Mouse (Mus musculus): ENCODE measurements around the gene Tshr.

Gene Tshr

DNA sequence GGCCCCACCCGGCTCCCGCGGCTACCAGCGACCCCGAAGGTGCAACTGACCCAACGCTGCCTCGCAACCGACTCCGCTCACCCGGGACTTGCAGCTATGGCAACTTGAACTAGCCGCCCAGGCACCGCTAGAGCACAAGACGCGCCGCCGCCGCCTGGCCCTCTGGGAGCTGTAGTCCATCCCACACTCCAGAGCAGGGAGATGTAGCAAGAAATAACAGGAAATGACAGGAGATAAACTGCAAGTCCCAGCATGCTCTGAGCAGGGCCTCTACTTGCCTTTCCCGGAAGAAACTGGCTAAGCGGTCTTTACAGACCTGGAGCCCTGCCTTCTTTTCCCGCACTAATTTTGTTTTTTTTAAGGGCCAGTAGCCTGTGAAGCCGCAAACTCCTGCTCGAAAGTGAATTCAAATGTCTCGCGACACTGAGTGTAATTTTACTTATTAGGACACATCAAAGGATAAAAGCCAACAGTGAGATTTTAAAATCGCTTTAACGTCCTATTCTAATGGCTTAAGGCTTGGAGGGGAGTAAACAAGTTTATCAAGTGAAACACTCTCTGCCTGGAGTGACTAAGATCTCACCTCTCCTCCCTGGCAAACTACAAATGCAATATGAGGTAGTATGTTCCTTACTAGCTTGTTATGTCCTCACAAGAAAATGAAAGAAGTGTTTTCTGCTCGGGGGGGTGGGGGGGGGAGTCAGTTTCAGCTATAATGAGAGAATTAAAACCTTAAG lies at the start of gene Tshr, which contains the start of gene Cep128:
TSS of gene Tshr (plus strand) at position 283 of the 737 bp plus-strand sequence.
TSS of gene Cep128 (minus strand) at position 129 of the 737 bp plus-strand sequence.
- DNase-seq (ENCODE audit: low read depth, low spot score) = peak; percentile 97

DNA sequence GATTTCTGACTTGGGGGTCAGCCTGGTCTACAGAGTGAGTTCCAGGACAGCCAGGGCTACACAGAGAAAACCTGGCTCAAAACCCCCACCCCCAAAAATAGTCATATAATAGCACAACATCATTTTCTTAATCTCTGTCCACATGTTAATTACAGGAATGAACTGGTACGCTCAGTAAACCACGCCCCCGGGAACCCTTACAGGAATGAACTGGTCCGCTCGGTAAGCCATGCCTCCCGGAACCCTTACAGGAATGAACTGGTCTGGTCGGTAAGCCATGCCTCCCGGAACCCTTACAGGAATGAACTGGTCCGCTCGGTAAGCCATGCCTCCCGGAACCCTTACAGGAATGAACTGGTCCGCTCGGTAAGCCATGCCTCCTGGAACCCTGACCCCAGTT lies 45.7 kb upstream of the Tshr start:
- DNase-seq (ENCODE audit: low read depth, low spot score) = peak; percentile 83

DNA sequence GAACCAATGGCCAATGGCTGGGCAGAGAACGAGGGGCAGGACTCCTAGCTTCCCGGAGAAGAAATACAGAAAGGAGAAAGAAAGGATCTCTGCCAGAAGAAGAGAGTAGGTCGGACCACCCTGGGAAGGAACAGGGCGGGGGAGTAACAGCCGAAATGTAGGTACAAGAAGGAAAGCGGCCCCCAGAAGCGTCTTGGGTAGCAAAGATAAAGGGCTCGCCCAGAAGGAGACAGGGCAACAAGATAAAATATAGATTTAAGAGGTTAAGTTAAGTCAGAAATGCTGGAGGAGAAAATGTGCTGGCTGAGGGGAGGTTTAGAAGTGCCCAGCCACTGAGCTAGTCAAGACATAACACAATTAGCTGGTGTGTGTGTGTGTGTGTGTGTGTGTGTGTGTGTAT lies 30.6 kb upstream of the Tshr start:
- no peak for DNase-seq (ENCODE audit: low read depth, low spot score)

DNA sequence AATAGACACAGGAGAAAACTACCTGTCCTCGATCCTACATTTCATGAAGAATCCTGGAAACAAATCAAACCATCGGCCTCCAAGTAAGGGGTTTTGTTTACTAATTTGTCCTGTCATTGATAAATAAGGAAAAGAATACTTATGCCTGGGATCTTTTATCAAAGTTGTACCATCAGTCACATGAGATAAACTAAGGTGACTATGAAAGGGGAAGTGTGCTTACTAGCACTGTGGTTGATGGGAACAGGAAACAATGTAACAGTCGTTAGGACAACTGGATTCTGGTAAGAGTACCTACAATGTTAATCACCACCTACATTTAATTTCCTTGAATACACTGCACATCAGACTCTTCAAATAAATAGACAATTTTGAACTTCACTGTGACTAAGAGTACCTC lies 15.2 kb upstream of the Tshr start:
- no peak for DNase-seq (ENCODE audit: low read depth, low spot score)

DNA sequence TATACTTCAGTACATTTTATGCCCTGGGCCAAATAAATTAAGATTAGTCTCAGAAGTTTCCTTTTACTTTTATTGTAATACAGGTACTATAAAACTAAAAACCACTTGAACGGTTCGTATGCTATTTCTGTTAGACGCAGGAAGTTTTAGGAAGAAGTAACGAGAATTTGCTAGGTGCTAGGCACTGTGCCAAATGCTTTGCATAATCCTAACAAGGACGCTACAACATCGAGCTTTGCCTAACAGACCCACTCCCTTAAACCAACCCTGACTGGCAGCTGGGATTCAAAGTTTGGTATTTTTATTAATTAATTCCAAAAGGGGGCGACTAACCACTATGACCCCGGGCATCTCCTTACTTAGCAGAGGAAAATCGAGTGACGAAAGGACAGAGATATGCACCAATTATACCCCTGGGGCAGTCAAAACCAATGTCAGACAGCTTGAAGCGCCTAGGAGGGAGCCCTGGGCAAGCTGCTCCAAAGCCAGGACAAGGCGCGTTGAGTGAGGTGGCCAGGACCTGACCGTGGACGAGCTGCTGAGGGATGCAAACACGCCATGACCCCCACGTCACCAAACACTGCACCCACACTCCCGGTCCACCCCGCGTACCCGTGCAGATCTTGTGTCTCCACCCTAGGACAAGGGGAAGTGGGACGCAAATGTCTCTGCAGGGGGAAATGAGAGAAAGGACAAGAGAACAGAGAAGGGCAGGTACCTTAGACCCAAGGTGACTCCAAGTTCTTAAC lies 673 bp upstream of the Tshr start:
- DNase-seq (ENCODE audit: low read depth, low spot score) = peak; percentile 8

DNA sequence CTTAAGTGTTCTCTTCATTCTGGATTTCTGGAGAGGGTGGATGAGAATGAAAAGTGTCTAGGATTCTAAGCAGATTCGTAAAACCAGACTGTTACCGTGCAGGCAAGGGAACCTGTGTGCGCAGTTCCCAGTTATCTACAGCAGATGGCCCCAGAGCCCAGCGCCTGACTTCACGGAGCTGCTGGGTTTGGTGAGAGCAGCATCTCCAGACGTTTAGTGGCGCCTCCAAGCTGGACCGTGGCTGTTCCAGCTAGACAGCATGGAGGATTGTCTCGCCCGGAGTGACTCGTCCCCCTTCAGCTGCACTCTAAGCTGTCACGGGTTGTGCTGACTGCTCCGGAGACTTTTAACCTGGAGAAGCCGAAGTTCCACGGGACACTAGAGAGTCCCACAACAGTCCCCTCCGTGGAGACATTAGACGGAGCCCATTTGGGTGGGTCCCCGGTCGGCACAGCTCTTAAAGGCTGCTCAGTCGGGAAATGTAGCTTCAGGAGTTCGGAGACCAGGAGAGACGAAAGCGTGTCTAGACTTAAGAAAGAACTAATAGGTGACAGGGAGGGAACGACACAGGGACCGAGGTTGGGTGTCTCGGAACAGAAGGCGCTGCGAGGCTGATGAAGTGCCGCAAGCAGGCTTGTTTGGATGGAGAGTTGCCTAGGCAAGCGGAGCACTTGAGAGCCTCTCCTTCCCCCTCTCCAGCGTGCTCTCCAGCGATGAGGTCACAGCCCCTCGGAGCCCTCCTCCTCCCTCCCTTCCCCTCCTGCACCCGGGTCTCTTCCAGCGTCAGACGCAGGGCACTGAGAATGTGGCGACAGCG lies 16.1 kb downstream of the Tshr start:
- peak; percentile 87 for DNase-seq (ENCODE audit: low read depth, low spot score)

DNA sequence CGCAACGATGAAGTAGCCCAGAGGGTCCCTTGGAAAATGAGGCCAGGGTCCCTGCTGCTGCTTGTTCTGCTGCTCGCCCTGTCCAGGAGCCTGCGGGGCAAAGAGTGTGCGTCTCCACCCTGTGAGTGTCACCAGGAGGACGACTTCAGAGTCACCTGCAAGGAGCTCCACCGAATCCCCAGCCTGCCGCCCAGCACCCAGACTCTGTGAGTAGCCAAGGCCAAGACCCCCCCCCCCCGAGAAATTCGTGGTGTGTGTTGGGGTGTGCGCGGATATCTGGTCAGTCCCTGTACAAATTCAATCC lies 16.6 kb downstream of the Tshr start:
- no peak for DNase-seq (ENCODE audit: low read depth, low spot score)

DNA sequence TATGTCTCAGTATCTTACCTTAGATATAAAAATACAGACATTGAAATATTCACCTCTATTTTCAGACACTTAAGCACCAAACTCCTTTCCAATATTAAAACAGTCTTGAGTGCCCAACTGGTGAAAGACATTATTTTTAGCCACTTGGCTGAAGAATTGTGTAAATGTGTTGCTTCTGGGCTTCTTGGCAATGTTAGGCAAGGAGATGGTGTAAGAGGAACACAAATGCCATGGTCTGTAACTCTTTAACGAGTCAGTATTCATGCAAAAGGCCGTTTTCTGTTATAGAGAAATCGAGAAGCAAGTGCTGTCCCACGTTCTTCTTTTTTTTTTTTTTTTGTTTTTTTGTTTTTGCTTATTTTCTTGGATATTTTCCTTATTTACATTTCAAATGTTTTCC lies 25.9 kb downstream of the Tshr start:
- DNase-seq (ENCODE audit: low read depth, low spot score) = no peak

DNA sequence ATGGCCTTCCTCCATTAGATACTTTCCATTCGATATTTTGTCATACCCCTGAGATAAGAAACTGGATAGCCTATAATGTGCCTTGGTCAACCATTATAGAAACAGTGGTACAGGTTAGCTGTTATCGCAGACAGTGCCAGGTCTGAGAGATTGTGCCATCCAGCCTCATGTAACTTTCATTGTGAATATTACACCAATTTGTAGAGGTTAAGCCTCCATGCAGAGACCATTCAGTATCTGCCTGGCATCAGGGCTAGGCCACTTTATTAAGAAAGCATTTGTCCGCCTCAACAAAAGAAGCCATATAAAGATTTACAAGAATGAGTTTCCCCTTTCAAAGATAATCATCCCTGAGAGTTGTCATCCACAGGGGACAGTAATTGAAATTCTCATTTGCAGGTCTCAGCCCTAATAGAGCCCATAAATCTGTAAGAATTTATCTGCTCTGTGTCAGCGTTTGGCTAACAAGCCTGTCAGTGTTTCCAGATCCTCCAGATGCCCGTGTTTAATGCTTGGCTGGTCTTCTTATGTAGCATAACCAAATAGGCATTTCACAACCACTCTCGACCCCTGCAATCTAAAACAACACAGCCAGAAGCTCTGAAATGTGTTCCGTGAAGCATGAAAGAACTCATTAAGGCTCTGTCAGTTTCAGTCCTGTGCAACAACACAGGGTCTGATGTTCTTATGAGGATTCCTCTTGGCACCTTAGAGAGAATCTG lies 28.3 kb downstream of the Tshr start:
- no peak for DNase-seq (ENCODE audit: low read depth, low spot score)

DNA sequence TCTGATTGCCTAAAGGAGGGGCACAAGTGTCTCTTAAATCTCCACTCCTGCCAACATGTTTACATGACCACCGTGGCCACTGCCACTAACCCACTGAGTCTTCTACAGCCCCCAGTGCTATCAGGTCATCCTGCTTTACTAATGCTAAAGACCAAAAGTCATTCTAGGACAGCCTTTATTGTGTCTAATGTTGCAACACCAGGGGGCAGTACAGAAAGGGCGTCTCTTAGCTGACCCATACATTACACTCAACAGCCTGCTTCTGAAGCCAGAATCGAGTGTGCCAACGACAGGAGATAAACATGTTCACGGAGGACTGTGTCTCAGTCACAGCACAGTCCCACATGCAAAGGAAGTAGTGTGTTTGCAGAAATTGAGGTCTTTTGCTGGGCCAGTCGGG lies 30.7 kb downstream of the Tshr start:
- DNase-seq (ENCODE audit: low read depth, low spot score) = peak; percentile 17

DNA sequence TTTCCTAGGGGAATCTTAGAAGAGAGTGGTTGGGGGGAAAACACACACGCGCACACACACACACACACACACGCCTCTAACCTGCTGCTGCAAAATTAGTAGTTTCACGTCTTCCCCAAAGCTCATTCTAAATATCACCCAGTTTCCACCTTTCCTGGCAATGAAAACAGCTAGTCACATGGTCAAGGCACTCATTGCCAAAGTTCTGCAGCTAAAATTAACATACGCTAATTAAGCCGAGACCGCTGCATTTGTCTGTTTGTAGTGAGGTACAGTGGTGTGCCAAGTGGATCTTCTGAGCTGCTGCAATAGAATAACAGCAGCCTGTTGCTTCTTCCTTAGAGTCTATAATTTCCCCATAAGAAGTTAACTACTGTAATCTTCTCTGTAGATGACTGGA lies 32.5 kb downstream of the Tshr start:
- no peak for DNase-seq (ENCODE audit: low read depth, low spot score)

DNA sequence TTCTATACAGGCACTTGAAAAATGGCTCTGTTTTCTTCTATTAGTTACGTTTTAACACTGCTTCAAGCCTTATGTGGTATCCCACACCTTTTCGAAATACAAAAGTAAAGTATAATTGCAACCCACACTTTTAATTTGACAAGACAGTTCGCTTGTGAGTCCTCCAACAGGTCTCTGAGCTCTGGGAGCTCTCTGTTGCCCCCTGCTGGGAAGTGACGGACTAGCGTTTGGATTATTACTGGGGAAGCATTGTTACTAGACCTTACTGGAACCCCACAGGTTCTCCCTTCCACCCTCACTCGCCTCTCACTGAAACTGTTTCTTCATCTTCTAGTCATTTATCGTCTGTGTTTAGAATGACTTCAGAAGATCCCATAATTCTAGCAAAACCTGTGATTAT lies 34.4 kb downstream of the Tshr start:
- DNase-seq (ENCODE audit: low read depth, low spot score) = peak; percentile 72

DNA sequence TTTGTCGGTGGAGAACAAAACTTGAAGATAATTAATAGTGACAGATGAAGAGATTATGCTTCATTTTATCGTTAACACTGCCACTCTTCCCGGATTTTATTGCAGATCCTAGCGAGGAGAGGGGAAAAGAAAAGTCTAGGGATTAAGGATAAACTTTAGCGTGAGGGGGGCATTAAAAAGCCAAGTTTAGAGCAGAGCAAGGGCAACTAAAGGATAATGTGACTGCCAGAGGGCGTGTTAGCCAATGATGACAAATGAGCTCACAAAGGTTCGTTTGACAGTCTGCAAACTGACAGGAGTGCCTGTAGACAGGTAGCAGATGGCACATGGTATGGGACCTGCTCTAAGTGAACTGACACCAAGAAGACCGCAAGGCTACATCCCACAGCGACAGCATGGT lies 36.9 kb downstream of the Tshr start:
- DNase-seq (ENCODE audit: low read depth, low spot score) = no peak

DNA sequence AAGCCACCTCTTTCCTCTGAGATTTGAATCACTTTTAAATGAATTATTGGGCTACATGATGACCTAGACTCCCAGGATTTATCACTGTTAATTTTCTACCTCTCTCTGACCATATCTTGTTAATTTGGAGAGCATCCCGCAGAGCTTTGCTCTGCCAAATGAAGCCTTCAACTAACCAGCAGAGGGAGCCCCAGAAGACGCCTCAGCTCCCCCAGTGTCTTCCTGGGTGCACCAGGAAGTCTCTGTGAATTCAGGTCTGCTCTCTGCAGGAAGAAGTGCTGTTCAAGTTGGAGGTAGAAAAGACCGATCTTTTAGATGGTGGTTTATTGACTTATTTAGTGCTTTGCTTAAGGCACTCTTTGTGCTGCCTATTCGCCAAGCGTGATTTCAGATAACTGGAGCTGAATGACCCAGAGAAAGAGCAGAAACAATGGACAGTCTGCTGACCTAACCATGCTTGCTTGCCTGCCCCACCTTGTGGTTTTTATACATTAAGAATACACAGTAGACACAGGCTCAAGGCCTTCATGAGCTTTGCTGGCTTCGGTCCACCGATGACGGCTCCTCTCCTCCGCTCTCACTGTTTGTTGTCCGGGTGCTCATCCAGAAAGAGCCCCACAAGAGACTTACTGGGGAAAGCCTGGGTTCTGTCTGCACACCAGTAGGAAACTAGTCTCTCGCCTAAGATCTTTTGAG lies 38.9 kb downstream of the Tshr start:
- DNase-seq (ENCODE audit: low read depth, low spot score) = peak; percentile 55

DNA sequence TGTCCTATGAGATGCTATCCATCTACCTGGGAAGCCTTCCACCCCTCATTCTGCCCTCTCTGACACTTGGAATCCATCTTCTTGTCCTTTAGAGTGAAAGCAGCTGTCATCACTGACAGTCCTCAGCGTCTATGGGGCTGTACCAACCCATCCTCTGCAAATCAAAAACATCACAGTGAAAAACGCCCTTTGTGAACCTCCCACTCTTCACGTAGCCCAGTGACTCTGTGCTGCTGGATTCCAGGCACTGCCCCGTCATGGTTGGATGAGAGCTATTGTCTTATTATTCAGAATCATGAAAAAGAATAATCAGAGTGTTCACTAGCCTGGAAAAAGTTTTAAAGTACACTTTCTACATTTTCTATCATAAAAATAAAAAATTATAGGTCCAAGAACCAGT lies 42.1 kb downstream of the Tshr start:
- DNase-seq (ENCODE audit: low read depth, low spot score) = no peak

DNA sequence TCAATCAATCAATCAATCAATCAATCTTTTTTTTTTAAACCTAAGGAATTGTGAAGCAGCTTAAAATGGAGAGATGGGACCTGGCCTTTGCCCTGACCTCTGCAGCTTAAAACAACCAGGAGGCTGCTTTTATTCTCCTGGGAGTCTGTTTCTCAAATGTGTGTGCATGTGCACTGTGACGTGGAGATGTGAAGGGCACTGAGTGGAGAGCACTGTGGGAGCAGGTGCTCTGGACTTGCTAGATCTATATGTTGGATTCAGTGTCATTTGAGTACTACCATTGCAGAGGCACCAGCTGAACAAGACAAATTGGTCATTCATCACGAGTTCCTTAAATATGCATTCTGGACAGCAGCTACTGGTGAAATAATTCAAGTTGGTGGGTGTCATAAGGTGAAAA lies 42.8 kb downstream of the Tshr start:
- no peak for DNase-seq (ENCODE audit: low read depth, low spot score)

DNA sequence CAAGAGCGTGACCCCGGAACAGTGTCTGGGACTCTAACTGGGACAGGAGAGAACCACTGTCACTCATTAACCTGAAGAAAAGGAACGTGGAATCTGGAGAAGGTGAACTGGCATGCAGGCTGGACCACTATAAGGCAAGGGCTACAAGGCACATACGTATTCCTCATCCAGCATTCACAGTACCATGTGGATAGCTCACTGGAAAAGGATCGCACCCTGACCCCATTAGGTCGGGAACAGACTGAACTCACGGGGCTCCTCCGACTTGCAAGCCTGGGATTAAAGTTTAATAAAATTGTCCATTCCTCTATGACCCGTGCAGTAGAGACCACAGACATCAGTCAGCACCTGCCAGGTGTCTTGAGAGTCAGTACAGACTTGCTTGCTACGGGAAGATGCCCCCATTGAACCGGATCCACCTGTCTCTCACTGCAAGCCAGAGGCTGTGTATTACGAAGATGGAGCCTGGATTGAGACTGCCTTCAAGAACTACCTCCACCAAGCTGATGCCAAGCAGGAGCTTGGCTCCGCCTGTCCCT lies 97.9 kb downstream of the Tshr start:
- no peak for DNase-seq (ENCODE audit: low read depth, low spot score)

DNA sequence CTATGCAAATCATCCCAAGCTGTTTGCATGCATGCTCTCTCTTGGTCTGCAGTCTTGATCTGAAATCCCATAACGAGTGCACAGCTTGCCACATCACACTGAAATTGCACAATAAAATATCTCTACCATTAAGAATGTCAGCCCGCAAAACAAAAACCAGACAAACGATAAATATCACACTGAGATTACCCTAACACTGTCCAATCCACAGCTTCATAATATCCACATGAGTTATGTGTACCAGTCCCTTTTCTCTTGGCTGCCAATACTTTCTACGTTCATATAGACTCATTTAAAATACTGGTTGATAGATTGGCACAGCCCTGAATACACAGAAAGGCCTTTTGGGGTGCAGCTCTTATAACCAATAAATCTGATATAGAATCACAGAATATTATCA lies 102.0 kb downstream of the Tshr start:
- DNase-seq (ENCODE audit: low read depth, low spot score) = no peak

DNA sequence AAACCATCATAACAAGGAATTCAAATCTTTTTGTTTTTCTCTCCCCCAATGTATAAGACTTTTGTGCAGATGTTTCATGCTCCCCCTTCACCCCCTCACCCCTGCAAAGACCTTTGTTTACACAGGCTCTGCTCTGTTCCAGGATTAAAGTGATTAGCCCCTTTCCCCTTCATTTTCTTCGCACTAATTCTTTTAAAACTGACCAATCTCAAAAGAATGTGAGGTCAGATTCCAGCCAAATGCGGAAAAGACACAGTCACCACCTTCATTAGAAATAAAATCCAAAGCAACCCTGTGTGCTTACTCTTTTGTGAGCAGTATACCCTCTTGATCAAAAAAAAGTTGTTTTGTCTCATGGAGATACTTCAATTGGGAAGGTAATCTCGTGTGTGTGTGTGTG lies 104.0 kb downstream of the Tshr start:
- no peak for DNase-seq (ENCODE audit: low read depth, low spot score)

DNA sequence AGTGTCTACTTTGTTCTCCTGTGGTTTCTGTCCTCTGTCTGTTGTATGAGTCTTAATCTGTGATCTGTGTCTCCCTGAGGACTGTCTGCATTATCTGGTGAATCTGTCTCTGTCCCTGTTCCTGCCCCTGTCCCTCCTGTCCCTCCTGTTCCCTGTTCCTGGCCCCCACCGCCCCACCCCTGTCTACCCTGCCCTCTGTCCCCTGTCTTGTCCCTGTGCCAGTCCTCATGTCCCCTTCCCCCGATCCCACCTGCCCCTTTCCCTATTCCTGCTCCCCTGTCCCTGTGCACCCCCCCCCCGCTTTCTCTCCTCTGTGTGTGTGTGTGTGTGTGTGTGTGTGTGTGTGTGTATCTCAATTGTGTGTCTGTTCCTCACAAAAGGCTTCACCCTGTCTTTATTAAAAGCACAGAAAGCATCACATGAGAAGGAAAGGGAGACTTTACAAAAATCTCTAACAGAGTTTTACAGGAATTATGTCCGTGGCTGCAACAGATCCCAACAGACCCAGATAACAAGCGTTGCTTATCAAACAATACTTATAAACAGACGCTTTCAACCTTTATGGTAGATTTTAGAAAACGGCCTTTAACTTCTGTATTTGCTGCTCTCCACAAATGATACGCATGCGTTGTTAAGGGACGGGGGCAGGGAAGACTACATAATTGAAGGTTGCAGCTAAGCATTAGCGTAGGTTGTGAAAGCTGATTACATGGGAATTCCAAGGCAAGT lies 111.3 kb downstream of the Tshr start:
- no peak for DNase-seq (ENCODE audit: low read depth, low spot score)

Measured in ES-CJ7 (cell line).